Mouse (Mus musculus) common myeloid progenitor, adult 5-6 weeks (primary cell): ENCODE results near the gene Shank2. TPM values are rescaled to one million over a fixed set of nuclear protein-coding genes. Genes with fewer than 3 reads are reported as not detected.
A peak's percentile ranks its signal among the peaks of the same experiment; 100 is the strongest.

Experiments used
- ATAC-seq: replicated peaks from 2 replicates; pipeline ENCODE4 v1.8.0; 2016; ENCODE audit warnings: low read depth, mild to moderate bottlenecking, moderate TSS enrichment, inconsistent platforms; ENCODE audit not compliant: poor library complexity, severe bottlenecking
- total RNA-seq: library from RNA; stranded (forward); fragments of 200-1000, 187-1606 nt; gene quantifications from 2 replicates; pipeline ENCODE4 v1.2.3, GENCODE M21; 2017

Gene Shank2
- total RNA-seq = not detected in 2 replicates

GRCm38 (mm10) chr7:144001628-144002027, at the start of gene Shank2:
TSS of gene Shank2 (plus strand) at chr7:144001928.
- ATAC-seq = no peak

- ATAC-seq = no peak
These were observed 49.6 kb upstream of the Shank2 start for GRCm38 (mm10) chr7:143952130-143952529.

DNA sequence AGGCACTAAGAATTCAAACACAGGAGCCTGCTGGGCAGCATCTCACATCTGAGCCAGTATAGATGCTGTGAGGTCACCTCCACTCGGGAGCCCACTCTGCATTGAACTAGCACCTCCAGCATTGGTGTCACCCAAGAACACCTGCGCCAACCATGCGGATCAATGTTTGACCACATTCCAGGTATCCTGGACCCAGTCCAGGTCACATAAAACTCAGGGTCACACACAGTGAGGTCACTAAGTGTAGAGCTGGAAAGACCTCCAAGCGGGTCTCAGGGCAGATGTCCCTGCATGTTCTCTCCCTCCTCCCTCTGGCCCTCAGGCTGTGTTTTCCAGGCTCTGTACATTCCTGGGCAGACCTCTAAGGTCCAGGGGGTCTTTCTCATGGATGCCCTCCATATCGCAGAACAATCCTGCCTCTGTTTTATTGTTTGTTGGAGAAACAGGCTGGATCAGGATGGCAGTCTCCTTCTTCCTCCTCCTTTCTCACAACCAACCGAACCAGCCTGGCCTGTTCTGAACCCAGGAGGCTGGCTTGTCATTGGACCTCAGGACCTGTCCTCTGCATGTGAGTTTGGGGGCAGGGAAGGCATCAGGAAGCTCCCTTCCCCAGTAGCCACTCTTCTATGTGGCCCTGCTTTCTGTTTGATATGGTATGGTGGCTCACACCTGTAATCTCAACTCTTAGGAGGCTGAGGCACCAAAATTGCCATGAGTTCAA, 45.0 kb upstream of the Shank2 start:
- no peak for ATAC-seq

GRCm38 (mm10) chr7:143958030-143958565, 43.6 kb upstream of the Shank2 start:
- no peak for ATAC-seq

- ATAC-seq = no peak
These were observed 37.9 kb upstream of the Shank2 start for GRCm38 (mm10) chr7:143963813-143964212.

GRCm38 (mm10) chr7:143966621-143967020, 35.1 kb upstream of the Shank2 start:
- no peak for ATAC-seq

DNA sequence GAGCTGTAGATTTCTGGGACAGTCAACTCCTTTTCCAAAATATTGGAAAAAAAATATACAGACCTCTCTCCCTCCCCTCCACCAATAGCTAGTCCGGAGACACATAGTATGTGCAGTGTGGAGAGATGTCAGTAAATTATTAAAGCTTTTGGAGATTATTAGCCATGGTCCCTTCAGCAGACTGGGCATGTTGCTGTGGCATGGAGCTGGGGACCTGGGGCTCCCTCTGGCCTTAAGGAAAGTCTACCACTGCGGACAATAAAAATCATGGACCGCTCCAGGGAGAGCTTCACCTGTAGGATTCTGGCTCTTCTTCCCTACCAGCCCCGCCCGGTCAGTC, 24.3 kb upstream of the Shank2 start:
- no peak for ATAC-seq

DNA sequence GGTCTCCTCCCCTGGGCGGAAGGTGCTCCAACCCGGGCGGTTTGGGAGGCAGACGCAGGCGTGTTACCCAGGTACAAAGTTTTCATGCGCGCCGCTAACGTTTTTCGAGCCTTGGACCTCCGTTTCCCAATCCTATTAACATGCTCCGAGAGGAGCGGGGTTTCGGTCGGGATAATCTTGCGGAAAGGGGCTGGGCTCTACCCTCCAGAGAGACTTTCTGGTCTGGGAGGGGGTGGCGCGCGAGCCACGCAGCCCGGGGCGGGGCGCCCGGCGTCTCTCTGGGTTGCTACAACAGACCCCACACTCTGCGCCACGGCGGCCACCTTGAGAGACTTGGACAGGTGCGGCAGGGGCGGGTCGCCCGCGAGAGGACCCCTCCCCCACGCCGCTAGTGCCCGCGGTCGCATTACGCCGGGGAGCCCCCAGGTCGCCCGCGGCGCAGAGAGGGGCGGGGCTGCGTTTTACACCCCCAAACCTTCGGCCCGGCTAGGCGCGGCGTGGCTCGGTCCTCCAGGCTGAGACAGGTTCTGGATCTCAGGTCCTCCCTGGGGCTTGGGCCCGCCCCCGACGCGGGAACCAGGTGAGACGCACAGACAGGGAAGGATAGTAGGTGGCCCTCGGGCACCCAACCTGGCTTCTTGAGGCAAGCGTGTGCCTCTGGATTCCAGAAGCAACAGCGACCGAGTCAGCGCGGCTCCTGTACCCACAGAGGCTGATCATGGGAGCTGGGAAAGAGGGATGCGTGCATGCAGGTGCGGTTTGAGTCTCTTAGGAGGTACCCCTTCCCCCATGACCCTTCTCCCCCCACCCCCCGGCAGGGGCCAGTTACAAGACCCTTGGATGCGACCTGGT, 23.7 kb upstream of the Shank2 start:
- no peak for ATAC-seq

DNA sequence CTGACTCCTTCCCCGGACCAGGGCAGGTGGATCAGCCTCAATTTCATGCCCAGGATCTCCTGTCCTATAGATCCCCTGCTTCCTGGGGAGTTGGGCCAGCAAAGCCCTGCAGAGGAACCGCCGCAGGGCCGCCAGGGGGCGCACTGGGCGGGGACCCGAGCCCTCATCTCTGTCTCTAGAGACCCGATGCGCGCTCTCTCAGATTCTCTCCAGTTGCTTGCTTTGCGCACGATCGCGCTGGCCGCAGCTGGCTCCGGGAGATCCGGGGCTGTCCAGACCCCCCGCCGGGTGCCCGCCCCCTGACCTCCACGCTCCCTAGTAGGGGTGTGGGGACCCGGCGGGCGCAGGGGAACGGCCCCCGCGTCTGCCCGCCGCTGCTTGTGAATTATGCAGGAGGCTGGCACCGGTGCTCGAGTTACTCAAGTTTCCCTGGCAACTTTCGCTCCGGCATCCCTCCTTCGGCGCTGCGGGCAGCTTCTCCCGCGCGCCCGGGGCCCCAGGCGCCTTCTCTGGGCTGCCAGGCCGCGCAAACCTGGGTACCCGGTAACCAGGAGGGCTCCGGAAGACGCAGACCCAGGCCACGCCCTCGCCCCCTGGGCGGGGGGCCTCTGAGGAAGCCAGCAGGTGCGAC, 22.9 kb upstream of the Shank2 start:
- peak; percentile 90 for ATAC-seq

GRCm38 (mm10) chr7:143979986-143980385, 21.7 kb upstream of the Shank2 start:
- ATAC-seq = no peak

GRCm38 (mm10) chr7:143986281-143986680, 15.4 kb upstream of the Shank2 start:
- ATAC-seq = no peak

- no peak for ATAC-seq
These were observed 10.6 kb upstream of the Shank2 start for GRCm38 (mm10) chr7:143991160-143991559.

DNA sequence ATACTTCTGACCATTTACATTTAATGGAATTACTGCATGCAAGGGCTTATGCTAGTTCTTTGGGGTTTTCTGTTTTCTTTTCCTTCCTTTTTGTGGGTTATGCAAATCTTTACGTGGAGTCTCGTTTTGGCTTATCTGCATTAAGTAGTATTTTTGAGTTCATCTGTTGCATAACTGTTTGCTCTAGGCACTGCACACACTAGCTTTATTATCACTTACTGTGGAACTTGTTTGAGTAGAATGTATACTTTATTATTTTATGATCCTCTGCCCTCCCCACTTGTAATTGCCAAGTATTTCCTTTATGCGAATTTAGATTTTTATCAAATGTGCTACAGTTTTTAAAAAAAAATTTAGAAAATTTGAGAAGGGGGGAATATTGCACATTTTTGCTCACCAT, 2.7 kb upstream of the Shank2 start:
- ATAC-seq = no peak

DNA sequence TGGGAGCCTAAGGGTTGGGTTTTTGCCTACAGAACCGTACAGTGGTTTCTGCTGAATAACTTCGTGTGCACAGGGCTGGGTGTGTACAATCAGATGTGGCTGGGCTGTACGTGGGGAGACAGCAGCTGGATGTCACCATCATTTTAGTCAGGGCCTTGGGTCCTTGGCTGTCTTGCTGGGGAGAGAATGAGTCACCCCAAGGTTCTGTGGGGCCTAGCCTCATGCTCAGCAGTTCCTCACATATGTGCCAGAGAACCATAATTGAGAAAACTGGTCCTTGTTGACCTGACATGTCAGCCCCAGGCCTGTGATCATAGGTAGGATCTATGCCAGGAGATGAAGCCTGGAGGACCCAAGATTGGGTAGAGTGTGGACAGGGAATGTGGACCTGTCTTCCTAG, 1.7 kb downstream of the Shank2 start:
- no peak for ATAC-seq

- no peak for ATAC-seq
These were observed 6.4 kb downstream of the Shank2 start for GRCm38 (mm10) chr7:144008079-144008478.

GRCm38 (mm10) chr7:144008985-144009384, 7.3 kb downstream of the Shank2 start:
- ATAC-seq = no peak

DNA sequence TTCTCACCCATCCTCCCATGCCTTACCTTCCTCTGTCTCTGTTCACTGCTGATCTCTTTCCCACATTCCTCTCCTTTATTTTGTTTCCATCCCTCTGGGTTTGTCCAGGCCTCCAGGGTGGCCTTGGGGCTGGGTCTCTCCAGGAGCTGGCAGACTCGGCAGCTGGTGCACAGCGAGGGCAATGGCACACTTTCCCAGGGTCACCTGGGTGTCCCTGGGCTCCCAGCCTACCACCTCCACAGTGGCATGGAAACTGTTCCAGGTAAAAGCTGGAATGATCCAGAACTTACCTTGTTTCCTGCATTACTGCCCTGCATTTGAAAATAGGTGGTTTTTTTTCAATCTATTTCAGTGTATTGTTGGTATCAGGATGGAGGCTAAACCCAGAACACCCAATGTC, 12.8 kb downstream of the Shank2 start:
- no peak for ATAC-seq

GRCm38 (mm10) chr7:144021801-144022200, 20.1 kb downstream of the Shank2 start:
- ATAC-seq = no peak

DNA sequence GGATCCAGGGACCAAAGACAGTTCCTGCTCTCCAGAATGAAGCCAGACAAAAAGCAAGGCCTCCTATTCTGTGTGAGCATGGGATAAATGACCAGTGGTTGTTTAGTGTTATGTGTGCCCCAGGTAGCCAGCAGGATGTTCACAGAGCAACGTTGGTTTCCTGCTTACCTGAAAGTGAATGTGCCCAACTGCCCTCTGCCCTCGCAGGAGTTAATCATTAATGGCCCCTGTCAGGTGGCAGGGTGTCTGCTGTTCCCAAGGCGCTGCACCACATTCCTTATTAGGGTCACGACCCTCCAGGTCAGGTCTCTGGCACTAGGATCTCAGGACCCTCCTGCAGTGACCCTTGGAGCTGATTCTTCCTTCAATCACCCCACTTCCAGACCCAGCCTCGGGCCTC, 21.0 kb downstream of the Shank2 start:
- no peak for ATAC-seq

DNA sequence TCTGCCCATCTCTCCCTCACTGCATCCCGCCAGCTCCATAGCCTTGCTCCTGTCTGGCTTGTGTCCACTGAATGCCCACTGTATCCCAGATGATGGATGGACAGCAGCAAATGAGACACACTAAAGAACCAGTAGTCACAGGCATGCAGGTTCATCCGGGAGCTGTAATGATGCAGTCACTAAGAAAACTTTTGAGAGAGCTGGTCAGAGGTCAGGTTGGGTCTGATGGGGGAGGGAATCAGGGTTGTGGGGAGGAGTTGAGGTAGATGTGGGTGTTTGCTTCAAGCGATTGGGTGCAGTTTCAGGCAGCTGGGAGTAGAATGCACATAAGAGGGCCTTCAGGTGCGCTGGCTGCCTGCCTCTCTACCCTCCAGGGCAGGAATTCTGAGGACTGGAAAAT, 21.8 kb downstream of the Shank2 start:
- ATAC-seq = no peak
